Comparison of ENCODE assay signal across 8 mouse cellular contexts in the genomic region with DNA sequence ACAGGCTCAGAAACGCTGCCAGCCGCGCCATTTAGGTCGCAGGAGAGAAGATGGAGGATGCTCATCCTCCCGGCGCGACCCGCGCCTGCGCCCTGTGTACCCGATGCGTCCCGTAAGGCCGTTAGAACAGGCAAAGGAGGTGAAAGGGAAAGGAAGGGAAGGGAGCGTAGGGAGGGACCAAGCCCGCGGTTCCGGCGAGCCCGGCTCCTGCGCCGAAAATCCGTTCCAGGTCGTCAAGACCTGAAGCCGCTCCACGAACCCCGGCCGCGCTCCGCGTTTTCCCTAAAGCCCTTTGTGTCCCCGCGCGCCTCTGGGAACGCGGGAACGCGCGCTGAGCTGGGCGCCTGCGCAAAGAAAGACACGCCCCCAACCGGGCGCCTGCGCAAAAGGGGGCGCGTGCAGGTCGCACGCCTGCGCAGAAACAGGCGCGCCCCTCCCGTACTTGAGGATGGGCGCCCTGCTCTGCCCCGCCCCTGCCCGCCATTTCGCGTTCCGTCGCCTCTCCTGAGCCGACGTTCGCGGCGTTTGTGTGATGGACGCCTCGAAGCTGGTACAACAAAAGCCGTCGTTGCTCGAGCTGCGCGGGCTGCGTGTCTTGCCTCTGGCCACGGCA. TPM values are rescaled to one million over a fixed set of nuclear protein-coding genes. Genes with fewer than 3 reads are reported as not detected.
A peak's percentile ranks its signal among the peaks of the same experiment; 100 is the strongest.
DNase-seq lines count a peak whose midpoint lies in the region; ATAC-seq and TF ChIP-seq lines count a peak whose summit lies in the region.

No protein-coding gene starts in this region.

- intact Hi-C loops in heart, postnatal 25 days (cut with DNase I), result loop anchor here (1.0 kb wide), 2 partner anchors 15 to 38 kb away; no protein-coding TSS in a partner anchor

- WGBS in forebrain, embryonic 15.5 days, result under 1% methylated on average over 74 of the region's 74 CpGs
- under 1% methylated on average over 74 of the region's 74 CpGs for WGBS in lung, adult 2 months

- peak; percentile 98 for ATAC-seq in forebrain, embryonic 15.5 days (replicated peaks)
- peak; percentile 84 for ATAC-seq in neutrophil, adult 5-6 weeks (ENCODE audit: extremely low read depth, insufficient number of reproducible peaks, low FRiP score, poor library complexity, severe bottlenecking)

- peak overlapping the region; percentile 60 for H3K4me3 ChIP-seq in forebrain, embryonic 15.5 days
- peak overlapping the region; percentile 98 for H3K4me3 ChIP-seq in lung, adult 2 months (replicated peaks; ENCODE audit: extremely low read depth, low read depth, low read length)

- H3K4me2 ChIP-seq in forebrain, embryonic 15.5 days (replicated peaks), result peak overlapping the region; percentile 82

- peak overlapping the region; percentile 99 for H3K27ac ChIP-seq in forebrain, embryonic 15.5 days (replicated peaks)

- peaks cover 17% of the 10 kb centered on the region for H3K4me1 ChIP-seq in forebrain, embryonic 15.5 days
- peaks cover 16% of the 10 kb centered on the region for H3K4me1 ChIP-seq in lung, adult 2 months (ENCODE audit: control insufficient read depth, insufficient read depth, low read length)

- peak; percentile 99 for TF ChIP-seq POLR2A in lung, adult 2 months (IDR thresholded peaks at IDR 0.05; ENCODE audit: borderline replicate concordance, extremely low read depth, low read depth, low read length)

- no peak for TF ChIP-seq CTCF in lung, adult 2 months (IDR thresholded peaks at IDR 0.05; ENCODE audit: insufficient read depth, low read length)

- no peaks in the 10 kb centered on the region for H3K36me3 ChIP-seq in forebrain, embryonic 15.5 days

- H3K9ac ChIP-seq in forebrain, embryonic 15.5 days (replicated peaks), result peak overlapping the region; percentile 92

- no peaks in the 10 kb centered on the region for H3K27me3 ChIP-seq in forebrain, embryonic 15.5 days

- no peaks in the 10 kb centered on the region for H3K9me3 ChIP-seq in forebrain, embryonic 15.5 days

- peak; percentile 100 for DNase-seq in ES-CJ7 (ENCODE audit: low read depth, low spot score)
- peak; percentile 100 for DNase-seq in cerebellum, adult 11 months
- DNase-seq in heart, postnatal 25 days (ENCODE audit: low spot score), result peak; percentile 98
- peak; percentile 100 for DNase-seq in layer of hippocampus, adult 18-20 months (ENCODE audit: low spot score in 2 of 2)
- peak; percentile 100 for DNase-seq in lung, adult 2 months
- peak; percentile 98 for DNase-seq in thymus, adult 18-20 months

RNA-seq across cellular contexts. Expression of gene Ptma, which starts 39.1 kb away (rescaled TPM):
- 2,368 and 2,448 TPM in 2 replicates for polyA plus RNA-seq in forebrain, embryonic 15.5 days (2015; fragmentation: Nextera tagmentation; extraction: Ambion mirVana)
- 100 to 1,000 TPM; 231 to 265 TPM for total RNA-seq in heart, postnatal 25 days (2021)
- total RNA-seq in layer of hippocampus, adult 18-20 months (2021), result 100 to 1,000 TPM; 470 to 490 TPM
- polyA plus RNA-seq in lung, adult 2 months (2012; rRNA removed), result 751 and 980 TPM in 2 replicates
- total RNA-seq in neutrophil, adult 5-6 weeks (2017), result 1,253 and 1,399 TPM in 2 replicates

Comparison
In these comparisons a context has a peak if more than half of its experiments do, and no peak if none do; other contexts are left out.
1. Peak in every context shown above with its lines: DNase-seq, ATAC-seq, H3K4me3 ChIP-seq and H3K27ac ChIP-seq.